Mouse (Mus musculus) liver, postnatal 0 days (tissue): ENCODE data around the gene Txnrd2. TPM values are rescaled to one million over a fixed set of nuclear protein-coding genes. Genes with fewer than 3 reads are reported as not detected.

Experiments
- ATAC-seq: fragments of 200-750 bp; cut with Nextera tagmentation; 2 replicates; pipeline ENCODE4 v1.8.0; 2017; ENCODE audit warnings: mild to moderate bottlenecking, moderate library complexity
- DNase-seq: peaks from one replicate; pipeline ENCODE4 v3.0.0-alpha.2; 2016
- H3K27ac ChIP-seq: fragments of 300-500 bp; sonication (generic); 2 replicates; pipeline ENCODE4 v1.5.1; 2014; ENCODE audit warnings: antibody characterized with exemption, moderate library complexity, mild to moderate bottlenecking, low read depth
- H3K27me3 ChIP-seq: fragments of 300-500 bp; sonication (generic); 2 replicates; pipeline ENCODE4 v1.6.1; 2014; ENCODE audit warnings: low read length, control low read depth, mixed read lengths; ENCODE audit not compliant: insufficient read depth
- H3K36me3 ChIP-seq: fragments of 300-500 bp; sonication (generic); replicated peaks from 2 replicates; pipeline ENCODE4 v1.6.1; 2014; ENCODE audit warnings: mild to moderate bottlenecking, control low read depth, low read length, moderate library complexity, mixed read lengths; ENCODE audit not compliant: insufficient read depth
- H3K4me1 ChIP-seq: fragments of 300-500 bp; sonication (generic); 2 replicates; pipeline ENCODE4 v1.6.1; 2014; ENCODE audit warnings: antibody characterized with exemption, mild to moderate bottlenecking, control low read depth; ENCODE audit not compliant: insufficient read depth
- H3K4me2 ChIP-seq: fragments of 300-500 bp; sonication (generic); 2 replicates; pipeline ENCODE4 v1.6.1; 2014; ENCODE audit warnings: low read depth, mild to moderate bottlenecking, low read length, moderate library complexity, mixed read lengths
- H3K4me3 ChIP-seq: fragments of 300-500 bp; sonication (generic); 2 replicates; pipeline ENCODE4 v1.5.1; 2014; ENCODE audit warnings: low read depth, low read length
- H3K9ac ChIP-seq: fragments of 300-500 bp; sonication (generic); replicated peaks from 2 replicates; pipeline ENCODE4 v1.6.1; 2014; ENCODE audit warnings: mild to moderate bottlenecking, moderate library complexity
- H3K9me3 ChIP-seq: fragments of 300-500 bp; sonication (generic); 2 replicates; pipeline ENCODE4 v1.6.1; 2016; ENCODE audit warnings: mild to moderate bottlenecking, control low read depth, low read length, mixed read lengths
- CTCF ChIP-seq: sonication (generic); IDR thresholded peaks from 2 replicates; pipeline ENCODE4 v1.5.1; 2016; ENCODE audit warnings: antibody characterized with exemption, low read depth
- EP300 ChIP-seq: IDR thresholded peaks from 2 replicates; pipeline ENCODE4 v1.6.1; 2016; ENCODE audit warnings: antibody characterized with exemption, low read depth, mild to moderate bottlenecking
- WGBS: fragments of 180-500 bp; shearing (Covaris S2); extraction: QIAGEN DNeasy Blood & Tissue Kit; methylation state at CpG from one replicate; pipeline ENCODE4 v1.1.7; 2014; ENCODE audit not compliant: insufficient replicate concordance; 5-methylcytosine and 5-hydroxymethylcytosine counted together
- polyA plus RNA-seq: library from polyadenylated mRNA; unstranded; fragments of >200 nt; fragmentation: Nextera tagmentation; extraction: Ambion mirVana; gene quantifications from 2 replicates; pipeline ENCODE4 v1.2.1, GENCODE M21; 2015

Gene Txnrd2
- polyA plus RNA-seq, 1 experiment from 2014 or later = 53.3 TPM

- Histone ChIP-seq H3K9me3 (no peaks in the 10 kb centered on the region), H3K4me1 (peaks cover 34% of the 10 kb centered on the region), H3K36me3 (no peaks in the 10 kb centered on the region), H3K9ac (no peak overlapping the region), H3K4me3 (no peak overlapping the region), H3K27ac (peak overlapping the region; percentile 53), H3K4me2 (no peak overlapping the region), H3K27me3 (no peaks in the 10 kb centered on the region)
- WGBS = 50% methylated on average over 3 of the region's 3 CpGs
- TF ChIP-seq EP300 (no peak), CTCF (no peak)
- ATAC-seq (no peak), DNase-seq (peak; percentile 11)
Measured at GRCm38 (mm10) chr16:18386972-18387371, 39.2 kb upstream of the Txnrd2 start.

- DNase-seq = peak; percentile 59
- Histone ChIP-seq H3K27me3 (no peaks in the 10 kb centered on the region), H3K4me3 (no peak overlapping the region), H3K9me3 (no peaks in the 10 kb centered on the region), H3K4me1 (peaks cover 42% of the 10 kb centered on the region), H3K9ac (no peak overlapping the region), H3K27ac (peak overlapping the region; percentile 85), H3K36me3 (no peaks in the 10 kb centered on the region), H3K4me2 (peak overlapping the region; percentile 42)
- WGBS = 27% methylated on average over 5 of the region's 7 CpGs
- peak; percentile 54 for ATAC-seq
- TF ChIP-seq CTCF = no peak
- TF ChIP-seq EP300 = 0 out of 2 replicates have a peak, but pooled peaks have one; percentile 37
Measured at GRCm38 (mm10) chr16:18387704-18388582, 38.2 kb upstream of the Txnrd2 start.

- DNase-seq (peak; percentile 22), ATAC-seq (no peak)
- H3K36me3 ChIP-seq = no peaks in the 10 kb centered on the region
- peak overlapping the region; percentile 85 for H3K27ac ChIP-seq
- TF ChIP-seq EP300 (no peak), CTCF (no peak)
- H3K9ac ChIP-seq = no peak overlapping the region
- H3K4me1 ChIP-seq = peaks cover 50% of the 10 kb centered on the region
- H3K4me3 ChIP-seq = no peak overlapping the region
- 78% methylated on average over 14 of the region's 14 CpGs for WGBS
- no peaks in the 10 kb centered on the region for H3K27me3 ChIP-seq
- no peak overlapping the region for H3K4me2 ChIP-seq
- no peaks in the 10 kb centered on the region for H3K9me3 ChIP-seq
Measured at GRCm38 (mm10) chr16:18388583-18389435, 37.4 kb upstream of the Txnrd2 start.

- 82% methylated on average over 6 of the region's 6 CpGs for WGBS
- H3K9me3 ChIP-seq = no peaks in the 10 kb centered on the region
- no peak for ATAC-seq
- no peak for DNase-seq
- no peaks in the 10 kb centered on the region for H3K36me3 ChIP-seq
- H3K27me3 ChIP-seq = no peaks in the 10 kb centered on the region
- no peak overlapping the region for H3K4me3 ChIP-seq
- TF ChIP-seq CTCF (no peak), EP300 (no peak)
- H3K27ac ChIP-seq = no peak overlapping the region; the same call in 1 of the 2 replicates
- no peak overlapping the region for H3K4me2 ChIP-seq
- peaks cover 54% of the 10 kb centered on the region for H3K4me1 ChIP-seq
- H3K9ac ChIP-seq = no peak overlapping the region
Measured at GRCm38 (mm10) chr16:18390399-18390798, 35.8 kb upstream of the Txnrd2 start.

- ATAC-seq (no peak), DNase-seq (peak; percentile 11)
- H3K27me3 ChIP-seq = no peaks in the 10 kb centered on the region
- no peaks in the 10 kb centered on the region for H3K9me3 ChIP-seq
- TF ChIP-seq CTCF (no peak), EP300 (no peak)
- H3K36me3 ChIP-seq = no peaks in the 10 kb centered on the region
- no peak overlapping the region for H3K4me3 ChIP-seq
- no peak overlapping the region for H3K9ac ChIP-seq
- H3K4me1 ChIP-seq = peaks cover 56% of the 10 kb centered on the region
- H3K27ac ChIP-seq = 0 out of 2 replicates have a peak overlapping the region, but pooled peaks have one; percentile 31
- WGBS = 94% methylated on average over 3 of the region's 3 CpGs
- no peak overlapping the region for H3K4me2 ChIP-seq
Measured at GRCm38 (mm10) chr16:18391127-18391526, 35.1 kb upstream of the Txnrd2 start.

- 79% methylated on average over 3 of the region's 3 CpGs for WGBS
- no peaks in the 10 kb centered on the region for H3K36me3 ChIP-seq
- no peak for TF ChIP-seq EP300
- no peak for TF ChIP-seq CTCF
- ATAC-seq = no peak
- peak overlapping the region; percentile 16; the same call in 1 of the 2 replicates for H3K27ac ChIP-seq
- no peaks in the 10 kb centered on the region for H3K9me3 ChIP-seq
- H3K4me2 ChIP-seq = no peak overlapping the region
- no peaks in the 10 kb centered on the region for H3K27me3 ChIP-seq
- H3K9ac ChIP-seq = no peak overlapping the region
- DNase-seq = no peak
- H3K4me1 ChIP-seq = peaks cover 56% of the 10 kb centered on the region
- no peak overlapping the region for H3K4me3 ChIP-seq
Measured at GRCm38 (mm10) chr16:18391728-18392127, 34.5 kb upstream of the Txnrd2 start.
